Mouse (Mus musculus): ENCODE data around the gene Snapc3. TPM values are rescaled to one million over a fixed set of nuclear protein-coding genes. Genes with fewer than 3 reads are reported as not detected.

Gene Snapc3
- polyA plus RNA-seq, 1 experiment from 2014 or later: 7.8 TPM

DNA sequence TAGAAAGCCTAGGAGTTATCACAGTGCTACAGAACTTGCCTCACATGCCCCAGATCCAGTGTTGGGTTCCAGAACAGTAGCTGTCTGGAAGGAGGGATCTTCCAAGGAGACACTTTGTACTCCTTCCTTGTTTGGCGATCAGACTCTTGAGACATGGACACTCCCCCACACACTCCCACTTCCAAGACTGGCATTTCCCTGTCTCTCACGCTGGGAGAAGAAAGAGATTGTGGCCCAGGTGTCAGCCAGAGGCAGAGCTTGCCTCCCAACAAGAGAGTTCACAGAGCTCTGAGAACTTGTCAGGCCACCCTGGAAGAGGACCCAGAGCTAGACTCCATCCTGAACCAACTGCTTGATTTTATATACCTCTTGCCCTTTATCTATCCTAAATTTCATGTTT, 27.0 kb upstream of the Snapc3 start:
- Histone ChIP-seq H3K27ac (ENCODE audit: low read length) (no peak overlapping the region), H3K36me3 (ENCODE audit: control insufficient read depth, insufficient read depth) (no peaks in the 10 kb centered on the region), H3K4me1 (ENCODE audit: control insufficient read depth, low read depth, low read length) (no peaks in the 10 kb centered on the region), H3K9me3 (replicated peaks; ENCODE audit: control insufficient read depth, low read length) (no peaks in the 10 kb centered on the region), H3K4me2 (ENCODE audit: low read depth, low read length) (no peak overlapping the region), H3K9ac (ENCODE audit: low read depth, low read length) (no peak overlapping the region), H3K27me3 (ENCODE audit: control insufficient read depth, insufficient read depth, low read depth, low read length) (no peaks in the 10 kb centered on the region), H3K4me3 (ENCODE audit: low read depth, low read length) (no peak overlapping the region)
- WGBS (ENCODE audit: insufficient replicate concordance): 58% methylated on average over 2 of the region's 2 CpGs
- ATAC-seq (ENCODE audit: low read depth): no peak

DNA sequence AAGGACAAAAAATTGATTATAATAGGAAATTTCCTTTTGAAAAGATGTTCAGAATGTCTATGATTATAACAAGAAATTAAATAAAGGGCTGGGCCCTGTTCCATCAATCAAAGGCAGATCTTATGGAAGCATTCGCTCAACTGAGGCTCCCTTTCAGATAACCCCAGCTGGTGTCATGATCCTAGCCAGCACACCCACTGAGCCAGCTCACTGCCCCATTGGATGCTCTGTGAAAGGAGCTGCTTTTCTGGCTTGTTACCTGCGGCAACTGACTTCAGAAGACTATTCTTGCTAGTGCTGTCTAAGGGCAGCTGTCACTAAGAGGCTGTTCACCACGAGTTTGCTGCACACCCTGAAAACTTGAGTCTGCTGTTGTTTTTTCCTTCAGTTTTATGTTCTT, 25.6 kb upstream of the Snapc3 start:
- Histone ChIP-seq H3K27me3 (ENCODE audit: control insufficient read depth, insufficient read depth, low read depth, low read length) (no peaks in the 10 kb centered on the region), H3K9ac (ENCODE audit: low read depth, low read length) (no peak overlapping the region), H3K9me3 (replicated peaks; ENCODE audit: control insufficient read depth, low read length) (no peaks in the 10 kb centered on the region), H3K36me3 (ENCODE audit: control insufficient read depth, insufficient read depth) (no peaks in the 10 kb centered on the region), H3K27ac (ENCODE audit: low read length) (no peak overlapping the region), H3K4me2 (ENCODE audit: low read depth, low read length) (no peak overlapping the region), H3K4me3 (ENCODE audit: low read depth, low read length) (no peak overlapping the region), H3K4me1 (ENCODE audit: control insufficient read depth, low read depth, low read length) (no peaks in the 10 kb centered on the region)
- ATAC-seq (ENCODE audit: low read depth): no peak
- WGBS (ENCODE audit: insufficient replicate concordance): 37% methylated on average over 3 of the region's 3 CpGs

DNA sequence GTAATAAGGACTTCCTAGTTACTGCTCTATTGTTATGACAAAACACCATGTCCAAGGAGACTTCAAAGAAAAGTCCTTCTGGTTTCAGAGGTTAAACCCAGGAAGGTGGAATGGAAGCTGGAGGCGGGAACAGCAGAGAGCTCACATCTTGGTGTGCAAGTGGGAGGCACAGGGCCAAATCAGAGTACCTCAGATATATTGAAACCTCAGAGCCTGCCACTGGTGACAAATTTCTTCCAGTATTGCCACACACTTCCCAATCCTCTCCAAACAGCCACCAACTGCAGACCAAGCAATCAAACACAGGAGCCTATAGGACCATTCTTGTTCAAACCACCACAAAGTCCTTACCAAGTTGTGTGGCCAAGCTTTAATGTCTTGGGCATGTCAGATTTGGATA, 23.8 kb upstream of the Snapc3 start:
- Histone ChIP-seq H3K9ac (ENCODE audit: low read depth, low read length) (no peak overlapping the region), H3K27ac (ENCODE audit: low read length) (no peak overlapping the region), H3K4me3 (ENCODE audit: low read depth, low read length) (no peak overlapping the region), H3K4me2 (ENCODE audit: low read depth, low read length) (no peak overlapping the region), H3K9me3 (replicated peaks; ENCODE audit: control insufficient read depth, low read length) (no peaks in the 10 kb centered on the region), H3K36me3 (ENCODE audit: control insufficient read depth, insufficient read depth) (no peaks in the 10 kb centered on the region), H3K4me1 (ENCODE audit: control insufficient read depth, low read depth, low read length) (no peaks in the 10 kb centered on the region), H3K27me3 (ENCODE audit: control insufficient read depth, insufficient read depth, low read depth, low read length) (no peaks in the 10 kb centered on the region)
- no peak for ATAC-seq (ENCODE audit: low read depth)
- WGBS (ENCODE audit: insufficient replicate concordance): 64% methylated on average over 1 of the region's 1 CpGs

DNA sequence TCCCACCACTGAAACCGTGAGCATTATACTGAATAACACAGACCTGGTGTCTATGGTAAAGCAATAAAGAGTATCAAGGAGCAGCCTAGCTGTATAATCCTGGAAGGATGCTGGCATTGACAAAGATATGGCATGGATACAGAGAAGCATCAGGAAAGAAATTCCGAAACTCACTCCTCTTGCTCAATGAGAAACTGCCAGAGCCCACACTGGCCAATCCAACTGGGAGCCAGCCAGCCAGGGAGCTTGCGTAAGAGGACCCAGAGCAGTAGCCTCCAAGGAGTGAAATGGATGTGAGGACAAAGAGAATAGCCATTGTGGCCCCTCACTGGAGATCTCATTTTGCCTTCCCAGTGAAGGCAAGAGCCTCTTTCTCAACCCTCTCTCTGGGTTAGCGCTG, 21.2 kb upstream of the Snapc3 start:
- Histone ChIP-seq H3K36me3 (ENCODE audit: control insufficient read depth, insufficient read depth) (no peaks in the 10 kb centered on the region), H3K4me1 (ENCODE audit: control insufficient read depth, low read depth, low read length) (peaks cover 2% of the 10 kb centered on the region; the same call in 1 of the 2 replicates), H3K9ac (ENCODE audit: low read depth, low read length) (no peak overlapping the region), H3K27ac (ENCODE audit: low read length) (no peak overlapping the region), H3K4me2 (ENCODE audit: low read depth, low read length) (no peak overlapping the region), H3K9me3 (replicated peaks; ENCODE audit: control insufficient read depth, low read length) (no peaks in the 10 kb centered on the region), H3K4me3 (ENCODE audit: low read depth, low read length) (no peak overlapping the region), H3K27me3 (ENCODE audit: control insufficient read depth, insufficient read depth, low read depth, low read length) (no peaks in the 10 kb centered on the region)
- no peak for ATAC-seq (ENCODE audit: low read depth)
- WGBS (ENCODE audit: insufficient replicate concordance): 70% methylated on average over 4 of the region's 4 CpGs

DNA sequence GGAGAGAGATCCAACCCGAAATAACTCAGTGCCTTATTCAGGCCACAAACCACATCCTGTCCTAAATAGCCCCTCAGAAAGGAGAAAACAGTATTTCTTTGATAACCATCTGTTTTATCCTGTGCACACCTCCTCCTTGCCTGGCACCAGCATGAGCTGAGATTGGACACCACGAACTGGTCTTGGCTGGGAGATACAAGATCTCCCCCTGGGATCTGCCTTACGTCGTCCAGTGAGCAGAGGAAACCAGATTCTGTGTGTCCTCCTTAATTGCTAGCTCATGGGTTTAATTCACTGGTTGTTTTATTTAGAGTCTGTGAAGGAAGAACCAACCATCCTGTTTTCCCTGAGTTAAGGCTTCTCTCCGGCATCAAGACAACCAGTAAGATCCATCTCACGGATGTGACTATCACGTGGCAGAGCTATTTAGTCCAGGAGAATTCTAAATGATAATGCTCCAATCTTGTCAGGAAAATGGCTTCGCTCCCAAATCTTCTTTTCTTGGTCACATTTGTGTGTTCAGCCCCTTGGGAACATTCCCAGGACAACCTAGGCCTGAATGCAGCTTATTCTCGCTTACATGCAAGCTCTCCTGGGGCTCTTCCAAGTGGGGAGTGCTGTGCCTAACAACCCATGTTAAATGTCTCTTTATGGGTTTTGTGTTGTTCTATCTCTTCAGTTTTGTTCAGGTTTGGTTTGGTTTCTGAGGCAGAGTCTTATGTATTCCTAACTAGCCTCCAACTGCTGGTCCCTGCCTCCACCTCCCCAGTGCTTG, 20.3 kb upstream of the Snapc3 start:
- Histone ChIP-seq H3K27ac (ENCODE audit: low read length) (no peak overlapping the region), H3K4me3 (ENCODE audit: low read depth, low read length) (no peak overlapping the region), H3K9me3 (replicated peaks; ENCODE audit: control insufficient read depth, low read length) (no peaks in the 10 kb centered on the region), H3K9ac (ENCODE audit: low read depth, low read length) (no peak overlapping the region), H3K4me2 (ENCODE audit: low read depth, low read length) (no peak overlapping the region), H3K36me3 (ENCODE audit: control insufficient read depth, insufficient read depth) (no peaks in the 10 kb centered on the region), H3K4me1 (ENCODE audit: control insufficient read depth, low read depth, low read length) (peaks cover 2% of the 10 kb centered on the region; the same call in 1 of the 2 replicates), H3K27me3 (ENCODE audit: control insufficient read depth, insufficient read depth, low read depth, low read length) (no peaks in the 10 kb centered on the region)
- no peak for ATAC-seq (ENCODE audit: low read depth)
- 43% methylated on average over 9 of the region's 9 CpGs for WGBS (ENCODE audit: insufficient replicate concordance)

DNA sequence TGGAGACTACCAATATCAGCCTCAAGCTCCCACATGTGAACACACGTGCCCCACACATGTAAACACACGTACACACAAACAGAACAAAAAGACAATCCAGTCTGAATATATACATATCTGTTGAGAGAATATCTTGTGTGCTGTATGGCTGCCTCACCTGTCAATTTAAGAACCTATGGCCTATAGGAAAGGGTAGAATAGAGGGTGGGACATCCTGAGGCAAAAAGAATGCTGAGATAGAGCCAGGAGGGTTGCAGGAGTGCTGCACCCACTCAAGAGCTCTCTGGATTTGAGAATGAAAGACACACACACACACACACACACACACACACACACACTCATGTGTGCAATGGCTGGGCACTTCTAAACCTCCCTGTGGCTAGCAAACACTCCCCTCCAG, 19.0 kb upstream of the Snapc3 start:
- Histone ChIP-seq H3K4me2 (ENCODE audit: low read depth, low read length) (no peak overlapping the region), H3K27me3 (ENCODE audit: control insufficient read depth, insufficient read depth, low read depth, low read length) (no peaks in the 10 kb centered on the region), H3K9ac (ENCODE audit: low read depth, low read length) (no peak overlapping the region), H3K9me3 (replicated peaks; ENCODE audit: control insufficient read depth, low read length) (no peaks in the 10 kb centered on the region; the same call in 1 of the 2 replicates), H3K36me3 (ENCODE audit: control insufficient read depth, insufficient read depth) (no peaks in the 10 kb centered on the region), H3K27ac (ENCODE audit: low read length) (no peak overlapping the region), H3K4me3 (ENCODE audit: low read depth, low read length) (no peak overlapping the region), H3K4me1 (ENCODE audit: control insufficient read depth, low read depth, low read length) (peaks cover 2% of the 10 kb centered on the region; the same call in 1 of the 2 replicates)
- 59% methylated on average over 2 of the region's 2 CpGs for WGBS (ENCODE audit: insufficient replicate concordance)
- no peak for ATAC-seq (ENCODE audit: low read depth)

DNA sequence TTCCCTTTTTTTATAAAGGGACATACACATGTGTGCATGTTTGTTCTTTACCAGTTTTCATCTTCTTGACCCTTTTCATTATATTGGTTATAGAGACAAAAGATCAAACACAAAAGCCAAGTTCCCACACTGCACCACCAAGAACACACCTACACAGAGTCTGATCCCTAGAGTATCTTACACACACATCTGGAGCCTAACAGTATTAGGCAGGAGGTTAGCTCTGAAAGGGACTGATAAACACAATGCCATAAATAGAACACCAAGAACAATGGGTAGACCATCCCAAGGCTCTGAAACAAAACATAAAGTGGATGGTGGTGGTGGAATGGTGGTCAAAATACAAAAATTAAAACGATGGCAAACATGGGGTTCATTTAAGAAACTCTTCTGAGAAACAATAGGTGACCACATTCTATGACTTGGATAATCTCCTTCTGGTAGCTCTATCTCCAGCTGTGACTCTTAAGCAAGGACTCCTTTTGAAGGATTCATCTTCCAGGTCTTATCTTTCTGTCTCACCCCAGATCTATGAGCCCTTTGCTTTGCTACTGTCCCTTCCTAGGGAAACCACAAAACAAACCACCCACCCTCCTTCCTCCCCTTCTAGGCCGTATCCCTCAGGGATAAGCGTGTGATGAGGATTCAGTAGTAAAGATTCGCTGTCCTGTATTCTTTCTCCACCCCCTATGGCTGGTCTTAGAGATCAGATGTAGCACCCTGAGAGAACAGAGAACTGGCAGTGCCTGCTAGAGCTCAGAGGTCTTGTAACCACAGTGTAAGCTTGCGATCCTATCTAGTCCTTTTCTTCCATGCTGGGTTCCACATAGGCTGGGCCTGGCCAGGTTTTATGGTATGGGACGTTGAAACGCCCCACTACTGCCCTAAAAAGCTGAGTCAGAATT, 16.6 kb upstream of the Snapc3 start:
- peaks cover 2% of the 10 kb centered on the region; the same call in 1 of the 2 replicates for H3K4me1 ChIP-seq (ENCODE audit: control insufficient read depth, low read depth, low read length)
- no peak overlapping the region for H3K9ac ChIP-seq (ENCODE audit: low read depth, low read length)
- no peak overlapping the region for H3K27ac ChIP-seq (ENCODE audit: low read length)
- H3K36me3 ChIP-seq (ENCODE audit: control insufficient read depth, insufficient read depth): no peaks in the 10 kb centered on the region
- no peaks in the 10 kb centered on the region; the same call in 1 of the 2 replicates for H3K9me3 ChIP-seq (replicated peaks; ENCODE audit: control insufficient read depth, low read length)
- no peak overlapping the region for H3K4me3 ChIP-seq (ENCODE audit: low read depth, low read length)
- H3K4me2 ChIP-seq (ENCODE audit: low read depth, low read length): no peak overlapping the region
- 41% methylated on average over 7 of the region's 7 CpGs for WGBS (ENCODE audit: insufficient replicate concordance)
- H3K27me3 ChIP-seq (ENCODE audit: control insufficient read depth, insufficient read depth, low read depth, low read length): no peaks in the 10 kb centered on the region
- peak; percentile 78 for ATAC-seq (ENCODE audit: low read depth)

DNA sequence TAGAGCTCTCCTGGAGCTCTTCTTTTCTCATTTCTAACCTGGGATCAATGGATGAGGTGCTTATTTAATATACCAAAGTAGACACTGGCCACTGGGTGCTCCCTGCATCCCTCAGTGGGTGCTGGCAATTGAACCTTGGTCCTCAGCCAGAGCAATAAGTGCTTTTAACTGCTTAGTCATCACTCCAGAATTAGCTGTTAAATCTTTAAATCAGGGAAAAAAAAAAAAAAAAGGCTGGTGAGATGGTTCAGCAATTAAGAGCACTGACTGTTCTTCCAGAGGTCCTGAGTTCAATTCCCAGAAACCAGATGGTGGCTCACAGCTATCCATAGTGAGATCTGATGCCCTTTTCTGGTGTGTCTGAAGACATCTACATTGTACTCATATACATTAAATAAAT, 15.8 kb upstream of the Snapc3 start:
- no peaks in the 10 kb centered on the region for H3K27me3 ChIP-seq (ENCODE audit: control insufficient read depth, insufficient read depth, low read depth, low read length)
- no peak overlapping the region for H3K4me2 ChIP-seq (ENCODE audit: low read depth, low read length)
- H3K4me3 ChIP-seq (ENCODE audit: low read depth, low read length): no peak overlapping the region
- no peaks in the 10 kb centered on the region for H3K36me3 ChIP-seq (ENCODE audit: control insufficient read depth, insufficient read depth)
- no peak overlapping the region for H3K9ac ChIP-seq (ENCODE audit: low read depth, low read length)
- peaks cover 2% of the 10 kb centered on the region; the same call in 1 of the 2 replicates for H3K4me1 ChIP-seq (ENCODE audit: control insufficient read depth, low read depth, low read length)
- H3K9me3 ChIP-seq (replicated peaks; ENCODE audit: control insufficient read depth, low read length): no peaks in the 10 kb centered on the region; the same call in 1 of the 2 replicates
- no peak overlapping the region for H3K27ac ChIP-seq (ENCODE audit: low read length)
- ATAC-seq (ENCODE audit: low read depth): no peak

DNA sequence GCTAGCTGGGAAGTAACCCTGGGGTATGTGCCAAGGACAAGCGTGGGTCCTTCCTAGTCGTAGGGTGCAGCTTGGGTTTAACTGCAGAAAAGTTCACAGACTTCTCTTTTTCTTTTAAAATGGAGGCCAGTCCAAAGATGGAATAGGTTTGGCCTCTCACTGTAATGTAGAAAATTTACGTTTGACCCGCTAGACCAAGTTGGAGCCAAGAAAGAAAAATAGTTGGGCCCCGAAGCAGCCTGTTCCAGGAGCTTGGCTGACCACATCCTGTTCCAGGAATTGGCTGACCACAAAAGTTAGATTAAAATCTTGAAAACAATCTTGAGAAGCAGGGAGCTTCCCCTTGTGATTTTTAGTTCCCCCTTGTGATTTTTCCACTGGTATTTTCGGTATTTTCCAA, 9.8 kb upstream of the Snapc3 start:
- H3K9me3 ChIP-seq (replicated peaks; ENCODE audit: control insufficient read depth, low read length): peaks cover 5% of the 10 kb centered on the region
- no peak for ATAC-seq (ENCODE audit: low read depth)
- 37% methylated on average over 6 of the region's 6 CpGs for WGBS (ENCODE audit: insufficient replicate concordance)

More for the DNA sequence above, 9.8 kb upstream of the Snapc3 start:
- Histone ChIP-seq H3K4me3 (ENCODE audit: low read depth, low read length) (no peak overlapping the region), H3K9ac (ENCODE audit: low read depth, low read length) (no peak overlapping the region), H3K27me3 (ENCODE audit: control insufficient read depth, insufficient read depth, low read depth, low read length) (no peaks in the 10 kb centered on the region), H3K4me2 (ENCODE audit: low read depth, low read length) (no peak overlapping the region), H3K4me1 (ENCODE audit: control insufficient read depth, low read depth, low read length) (no peaks in the 10 kb centered on the region), H3K36me3 (ENCODE audit: control insufficient read depth, insufficient read depth) (no peaks in the 10 kb centered on the region), H3K27ac (ENCODE audit: low read length) (no peak overlapping the region)

Data from liver, embryonic 16.5 days (tissue).